Mouse (Mus musculus) layer of hippocampus, postnatal 36 days (tissue): Measurements from ENCODE around the gene Cfap61. TPM values are rescaled to one million over a fixed set of nuclear protein-coding genes. Genes with fewer than 3 reads are reported as not detected.

Experiments
- DNase-seq, 2 experiments: peaks; one replicate each; pipeline ENCODE4 v3.0.0; 2022
- total RNA-seq, 2 experiments: library from RNA; stranded (reverse); gene quantifications; 2 replicates each; pipeline ENCODE4 v1.2.3; 2021

The Cfap61 gene
- total RNA-seq, 2 experiments from 2014 or later: 1.7 to 2.0 TPM

DNA sequence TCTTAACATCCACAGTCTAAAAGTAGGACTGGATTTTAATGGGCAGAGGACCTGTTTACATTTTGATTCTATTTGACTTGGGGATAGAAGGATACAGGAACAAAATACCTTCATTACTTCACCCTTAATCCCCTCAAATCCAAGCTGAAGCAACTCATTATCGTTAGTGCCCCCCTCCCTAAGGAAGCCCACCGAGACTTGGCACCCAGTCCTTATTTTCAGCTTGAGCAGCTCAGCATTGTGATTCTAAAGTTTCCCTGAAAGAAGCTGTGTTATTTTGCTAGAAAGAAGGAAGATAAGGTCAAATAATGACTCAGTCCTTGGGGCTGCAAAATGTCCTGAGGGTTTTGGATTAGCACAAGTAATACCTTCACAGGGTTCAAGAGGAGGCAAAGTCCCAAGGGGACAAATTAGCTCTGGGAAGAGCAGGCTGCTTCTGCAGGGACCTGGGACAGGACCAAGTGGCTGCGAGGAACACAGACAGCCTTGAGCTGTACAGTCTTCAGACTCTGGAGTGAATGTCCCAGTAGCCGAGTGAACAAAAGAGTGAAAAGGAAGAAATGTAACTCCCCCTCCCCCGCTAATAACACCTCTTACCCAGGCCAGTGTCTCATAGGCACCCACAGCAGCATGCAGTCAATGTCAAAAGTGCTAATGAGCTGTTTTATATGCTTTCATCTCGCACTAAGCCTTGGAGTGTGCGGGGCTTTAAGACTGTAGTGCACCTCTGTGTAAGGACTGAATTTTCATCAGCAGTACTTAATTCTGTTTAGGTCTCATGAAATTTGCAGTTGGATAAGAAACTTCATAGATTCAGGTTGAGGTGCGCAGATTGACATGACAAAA lies 81.0 kb downstream of the Cfap61 start:
- no peak for DNase-seq

DNA sequence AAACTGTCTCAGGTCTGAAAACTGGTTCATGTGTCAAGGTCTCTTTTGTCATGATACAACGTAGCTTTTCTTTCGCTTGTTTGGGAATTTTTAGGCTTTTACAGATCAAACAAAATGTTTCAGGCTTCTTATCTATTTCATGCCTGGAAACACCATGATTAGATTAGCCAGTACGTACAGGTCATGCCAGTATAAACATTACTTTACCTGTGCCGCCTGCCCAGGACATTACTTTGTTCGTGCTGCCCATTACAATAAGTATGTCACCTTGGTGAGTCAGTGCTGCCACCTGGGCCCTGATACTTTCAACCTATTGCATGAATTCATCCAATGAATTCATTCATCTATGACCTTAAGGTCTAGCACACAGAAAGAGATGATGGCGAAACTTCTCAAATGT lies 88.3 kb downstream of the Cfap61 start:
- no peak for DNase-seq

DNA sequence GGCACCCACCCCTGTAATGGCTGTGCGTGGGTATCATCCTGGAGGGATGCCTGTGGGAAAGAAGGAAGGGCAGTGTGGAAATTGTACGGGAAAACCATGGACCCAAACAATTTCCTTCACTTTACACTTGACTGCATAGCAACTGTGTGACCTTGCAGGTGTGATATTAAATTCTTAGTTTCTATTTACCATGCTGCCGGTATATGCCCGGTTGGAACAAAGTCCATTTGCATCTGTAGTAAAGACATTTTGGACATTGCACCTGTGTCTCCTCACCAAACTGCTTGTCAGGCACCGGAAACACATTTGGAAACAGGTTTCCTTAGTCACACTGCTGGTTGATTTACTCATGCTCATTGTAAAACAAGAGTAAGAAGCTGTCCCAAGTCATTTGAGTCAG lies 109.1 kb downstream of the Cfap61 start:
- no peak for DNase-seq

DNA sequence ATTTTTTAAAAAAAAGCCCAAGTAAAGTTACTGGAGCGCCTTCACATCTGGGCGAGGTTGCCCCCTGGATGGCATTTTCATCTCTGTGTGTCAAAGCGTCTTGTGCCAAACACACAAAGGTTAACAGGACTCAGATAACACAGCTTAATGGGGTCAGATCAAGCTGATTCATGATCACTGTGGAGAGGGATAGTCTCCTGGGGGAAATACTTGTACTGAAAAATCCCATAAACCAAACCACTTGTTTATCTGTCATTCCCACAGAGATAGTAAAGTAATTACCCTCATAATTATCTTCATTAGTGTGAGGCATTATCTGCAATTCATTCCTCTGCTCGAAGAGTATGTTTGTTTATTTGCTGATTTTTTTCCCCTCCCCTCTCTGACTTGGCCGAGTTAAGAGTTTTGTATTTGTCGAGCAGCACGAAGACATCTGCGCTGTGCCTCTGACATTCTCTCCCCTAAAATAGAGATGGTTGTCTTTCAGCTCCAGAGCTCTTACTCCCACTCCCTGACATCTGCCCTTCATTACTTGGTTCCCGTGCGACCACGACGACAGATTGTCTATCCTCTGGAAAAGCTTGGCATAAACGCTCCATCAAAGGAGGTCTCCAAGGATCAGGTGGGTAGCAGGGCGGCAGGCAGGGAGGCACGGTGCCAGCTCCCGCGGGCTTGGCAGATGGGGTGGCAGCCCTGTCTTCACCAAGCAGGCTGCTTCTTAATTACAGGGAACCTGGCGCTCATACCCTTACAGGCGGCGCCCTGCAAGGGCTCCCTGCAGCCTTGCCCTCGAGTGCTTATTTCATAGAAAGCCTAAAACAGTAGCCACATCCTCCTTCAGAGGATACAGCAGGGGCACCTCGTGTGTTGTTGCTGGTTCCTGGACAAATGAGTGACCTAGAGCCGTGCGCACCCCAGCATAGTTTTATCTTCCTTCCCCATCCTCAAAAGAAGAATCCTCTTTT lies 110.6 kb downstream of the Cfap61 start:
- DNase-seq: peak; percentile 65 to 72

DNA sequence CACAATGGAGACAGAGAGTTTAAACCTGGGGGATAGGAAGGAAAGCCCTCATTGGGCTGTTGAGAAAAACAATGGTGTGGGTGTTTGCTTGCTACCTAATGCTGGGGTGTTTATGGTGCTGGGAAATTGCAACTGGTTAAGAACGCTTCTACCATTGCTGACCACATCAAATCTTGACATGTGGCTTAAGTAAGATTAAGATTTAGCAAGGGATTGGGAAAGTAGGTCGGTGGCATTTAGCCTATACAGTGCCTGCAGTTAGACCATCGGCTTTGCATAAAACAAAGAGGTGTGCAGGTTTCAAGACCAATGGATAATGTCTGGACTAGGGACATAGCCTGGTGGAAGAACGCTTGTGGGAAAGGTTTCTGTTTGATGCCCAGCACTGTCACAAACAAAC lies 113.1 kb downstream of the Cfap61 start:
- DNase-seq: no peak

DNA sequence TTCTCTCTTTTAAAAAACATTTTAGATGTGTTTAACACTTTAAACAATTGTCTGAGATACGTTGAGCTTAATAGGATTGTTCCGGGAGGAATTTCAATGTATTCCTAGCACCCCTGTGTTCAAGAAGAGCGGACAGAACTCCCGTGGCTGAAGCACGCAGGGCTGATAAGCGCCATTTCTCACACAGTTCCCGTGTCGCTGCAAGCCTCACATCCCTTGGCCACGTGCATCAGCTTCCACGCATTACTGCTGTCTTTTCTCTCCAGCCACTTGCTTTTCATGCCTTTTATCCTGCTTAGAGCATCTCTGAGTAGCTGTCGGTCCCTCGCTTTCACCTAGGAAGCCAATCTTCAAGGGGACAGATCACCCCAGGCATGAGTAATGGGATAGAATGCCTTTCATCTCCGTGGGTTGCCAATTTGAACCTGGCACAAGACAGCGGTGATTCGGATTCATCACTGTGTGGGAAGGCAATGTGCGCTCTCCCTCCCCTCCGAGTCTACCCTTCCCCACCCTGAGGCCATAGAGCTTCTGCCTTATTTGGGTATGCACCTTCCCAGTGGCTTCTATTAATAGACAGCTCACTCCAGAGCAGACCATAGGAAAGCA lies 113.7 kb downstream of the Cfap61 start:
- DNase-seq: no peak

DNA sequence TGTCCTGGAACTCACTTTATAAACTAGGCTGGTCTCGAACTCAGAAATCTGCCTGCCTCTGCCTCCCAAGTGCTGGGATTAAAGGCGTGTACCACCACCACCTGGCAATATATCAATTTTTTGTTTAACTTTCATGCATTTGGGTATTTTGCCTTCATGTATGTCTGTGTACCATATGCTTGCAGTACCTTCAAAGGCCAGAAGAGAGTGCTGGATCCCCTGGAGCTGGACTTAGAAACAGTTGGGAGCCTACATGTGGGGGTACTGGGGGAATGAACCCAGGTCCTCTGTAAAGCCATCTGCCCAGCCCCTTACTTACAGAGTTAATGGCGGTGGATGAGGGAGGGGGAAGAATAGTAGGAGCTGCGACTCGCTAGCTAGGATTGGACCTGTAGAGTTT lies 114.8 kb downstream of the Cfap61 start:
- DNase-seq: no peak

DNA sequence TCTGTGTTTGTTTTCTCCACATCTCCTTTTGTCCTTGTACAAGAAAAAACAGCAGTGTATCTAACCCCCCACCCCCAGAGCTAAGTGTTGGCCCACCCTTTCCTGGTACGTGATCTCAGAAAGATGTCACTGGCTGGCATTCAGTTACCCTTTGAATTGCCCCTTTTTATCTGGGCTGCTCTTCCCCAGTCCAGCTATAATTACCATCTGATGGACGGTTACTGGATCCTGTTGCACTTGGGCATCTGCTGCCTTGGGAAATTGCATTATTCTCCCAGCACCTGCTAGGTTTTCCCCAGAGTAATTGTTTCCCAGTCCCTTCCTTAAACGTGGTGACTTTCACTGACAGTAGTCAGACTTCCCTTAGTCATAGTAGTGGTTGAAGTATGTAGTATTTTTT lies 115.5 kb downstream of the Cfap61 start:
- DNase-seq: no peak

DNA sequence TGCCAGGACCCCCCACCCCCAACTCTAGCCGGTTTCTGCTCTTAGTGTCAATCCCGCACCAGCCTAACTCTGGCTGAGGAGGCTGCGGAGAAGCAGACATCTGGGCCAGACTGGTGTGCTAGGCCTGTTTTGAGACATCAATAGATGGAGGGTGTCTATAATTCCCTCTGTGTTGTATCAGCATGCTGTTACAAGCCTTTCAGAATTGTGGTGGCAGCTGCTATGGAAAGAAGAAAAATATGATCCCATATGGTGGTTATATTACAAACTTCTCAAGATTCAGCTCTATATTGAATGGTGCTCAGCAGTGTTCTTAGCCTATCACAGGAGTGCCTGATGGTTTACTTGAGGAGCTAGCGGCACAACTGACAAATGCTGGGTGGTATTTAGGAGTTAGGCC lies 116.8 kb downstream of the Cfap61 start:
- no peak for DNase-seq

DNA sequence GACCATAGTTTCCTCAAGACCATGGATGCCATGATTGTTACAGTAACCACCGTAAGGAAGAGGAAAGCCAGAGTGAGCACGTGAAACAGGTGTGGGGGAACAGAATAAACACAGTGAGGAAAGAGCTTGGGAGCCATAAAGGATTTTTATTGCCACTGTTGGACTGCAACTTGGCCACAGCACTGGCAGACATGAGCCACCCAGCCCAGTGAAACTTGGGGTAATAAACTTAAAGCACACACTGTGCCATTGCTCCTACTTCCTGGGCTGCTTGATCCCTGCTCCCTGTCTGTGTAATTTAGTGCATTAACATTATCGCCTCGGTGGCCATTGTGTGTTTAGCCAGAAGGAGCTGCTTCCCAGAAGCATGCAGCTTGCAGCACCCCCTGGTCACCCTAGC lies 122.5 kb downstream of the Cfap61 start:
- DNase-seq: no peak

DNA sequence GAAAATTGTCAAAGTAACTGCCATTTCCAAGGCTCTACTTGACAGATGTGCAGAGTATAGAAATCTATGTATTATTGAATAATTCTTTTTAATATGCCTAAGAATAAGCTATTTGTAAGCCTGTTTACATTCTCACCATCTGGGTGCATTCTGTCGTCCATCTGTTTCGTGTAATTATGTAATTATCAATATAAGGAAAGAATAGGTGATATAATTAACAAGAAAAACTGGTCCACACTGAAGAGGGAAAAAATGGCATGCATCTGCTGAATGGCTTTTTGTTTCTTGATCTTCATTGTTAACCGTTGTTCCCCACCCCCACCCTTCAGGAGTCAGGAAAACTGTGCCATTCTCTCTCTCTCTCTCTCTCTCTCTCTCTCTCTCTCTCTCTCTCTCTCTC lies 124.2 kb downstream of the Cfap61 start:
- DNase-seq: no peak

DNA sequence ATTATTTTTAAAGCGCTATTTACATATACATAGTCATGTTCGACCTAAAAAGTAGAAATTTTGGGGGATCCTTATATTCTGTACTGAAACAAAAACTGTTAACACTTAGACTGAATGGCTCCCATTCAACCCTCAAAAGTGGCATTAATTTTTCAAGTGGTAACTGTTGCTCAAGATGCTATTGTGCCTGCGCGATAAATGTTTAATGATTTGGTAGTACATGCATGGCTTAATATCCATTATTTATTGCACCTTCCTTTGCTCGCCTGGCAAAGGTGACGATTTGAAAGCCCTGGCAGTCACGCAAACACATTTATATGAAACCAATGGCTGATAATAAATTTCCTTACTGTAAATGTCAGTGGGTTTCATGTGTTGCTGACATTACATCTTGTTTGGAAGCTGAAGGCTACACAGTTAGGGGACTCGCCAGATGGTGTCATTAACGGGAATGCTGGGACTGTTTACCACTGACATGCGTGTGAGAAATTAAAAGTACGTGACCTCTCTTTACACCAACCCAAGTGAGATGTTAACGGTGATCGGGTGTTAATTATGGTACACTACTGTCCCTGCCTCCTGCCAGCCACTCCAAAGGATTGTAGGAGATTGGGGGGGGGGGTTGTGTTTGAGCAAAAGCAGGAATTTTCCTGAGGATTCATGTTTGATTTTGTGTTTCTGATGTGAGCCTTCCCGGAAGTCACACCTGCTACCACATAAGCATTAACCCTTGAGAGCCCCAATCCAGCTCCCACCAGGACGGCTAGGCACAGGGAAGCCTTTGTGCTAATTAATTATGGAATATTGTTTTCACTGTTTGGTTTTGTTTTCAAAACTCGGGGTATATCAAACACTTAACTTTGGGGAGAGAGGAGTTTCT lies 127.1 kb downstream of the Cfap61 start:
- no peak for DNase-seq

DNA sequence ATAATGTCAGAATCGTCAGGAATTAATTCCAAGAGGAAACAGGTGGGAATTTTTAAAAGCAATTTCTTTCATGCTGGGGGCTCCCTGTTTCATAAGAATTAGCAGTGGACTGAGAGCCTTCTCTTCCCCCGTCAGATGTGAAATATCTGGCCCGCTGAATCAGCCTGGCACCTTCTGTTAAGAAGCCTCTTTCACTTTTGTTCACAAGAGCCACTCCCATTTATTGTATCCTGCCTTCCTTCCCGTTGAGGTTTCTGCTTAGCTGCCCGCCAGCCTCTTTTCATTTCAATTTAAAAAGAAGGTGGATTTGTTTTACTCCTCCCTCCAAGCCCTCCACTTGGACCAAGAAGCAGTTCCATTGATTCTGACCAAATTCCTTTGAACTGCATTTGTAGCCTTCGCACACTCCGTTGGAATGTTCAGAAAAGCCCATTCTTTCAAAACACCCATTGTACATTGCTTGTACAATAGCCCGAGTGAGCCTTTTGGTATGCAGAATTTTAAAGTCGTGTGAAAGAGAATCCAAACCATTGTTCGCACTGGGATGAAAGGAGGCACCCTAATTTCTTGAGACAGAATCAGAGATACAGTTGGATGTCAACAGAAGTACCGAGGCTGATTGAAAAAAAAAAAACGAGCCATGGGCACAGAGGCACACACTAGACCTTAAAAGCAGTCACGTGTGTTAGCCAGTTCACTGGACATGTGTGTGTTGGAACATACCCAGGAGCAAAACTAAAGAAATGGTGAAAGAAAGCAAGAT lies 127.9 kb downstream of the Cfap61 start:
- no peak for DNase-seq

DNA sequence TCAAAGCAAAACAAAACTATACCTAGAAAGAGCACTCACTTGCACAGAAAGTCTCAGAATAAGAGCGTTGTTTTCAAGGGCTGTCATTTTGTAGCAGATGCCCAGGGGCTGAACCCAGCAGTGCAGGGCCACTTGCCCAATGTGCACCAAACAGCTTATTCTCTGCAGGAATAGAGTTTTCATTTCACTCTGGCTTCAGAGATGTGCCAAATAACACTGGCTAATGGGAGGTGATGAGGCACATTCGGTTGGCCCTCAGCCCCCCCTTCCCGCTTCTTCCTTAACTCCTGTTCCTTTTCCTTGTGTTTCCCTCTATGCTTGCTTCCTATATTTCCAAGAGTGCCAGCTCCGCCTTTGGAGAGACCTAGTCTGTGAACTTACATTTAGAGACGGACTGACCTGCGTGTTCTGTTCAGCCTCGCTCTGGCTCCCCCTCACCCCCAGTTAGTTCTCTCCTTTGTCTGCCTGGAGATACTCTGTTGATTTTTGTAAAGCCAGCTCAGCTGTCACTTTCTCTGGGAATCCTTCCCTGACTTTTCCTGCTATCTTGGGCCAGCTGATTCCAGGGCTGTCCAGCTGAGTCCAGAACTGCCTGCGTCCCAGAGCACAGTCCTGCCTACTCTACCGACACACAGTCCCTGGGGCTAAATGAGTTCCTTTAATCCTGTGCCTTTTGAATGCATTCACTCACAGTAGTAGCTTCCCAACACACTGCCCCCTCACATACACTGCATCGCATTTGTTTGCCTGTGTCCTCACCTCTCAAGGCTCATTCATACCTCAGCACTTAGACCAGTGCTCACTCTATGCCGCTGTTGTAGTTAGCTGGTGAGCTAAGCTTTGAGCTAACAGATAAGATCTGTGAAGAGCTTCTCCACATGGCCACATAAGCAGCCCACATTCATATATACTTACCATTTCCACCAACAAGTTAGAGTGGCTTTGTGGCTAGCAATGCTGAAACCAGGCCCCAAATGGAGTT lies 128.8 kb downstream of the Cfap61 start:
- no peak for DNase-seq

DNA sequence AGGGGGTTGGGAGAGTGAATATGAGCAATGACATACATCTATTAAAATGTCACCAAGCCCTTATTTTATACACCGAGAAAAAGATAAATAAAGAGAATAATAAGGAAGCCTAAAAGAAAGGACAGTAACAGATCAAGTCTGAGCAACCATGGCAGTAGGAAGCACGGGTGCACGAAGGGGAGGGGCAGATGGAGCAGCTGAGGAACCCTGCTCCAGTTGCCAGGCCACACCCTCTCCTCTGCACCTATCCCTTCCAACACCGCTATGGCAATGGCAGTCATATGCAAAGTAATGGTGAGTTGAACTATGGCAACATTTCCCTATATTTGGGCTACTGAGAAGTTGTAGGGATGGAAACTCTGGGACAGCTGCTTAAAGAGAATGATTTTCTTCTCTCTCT lies 132.8 kb downstream of the Cfap61 start:
- DNase-seq: no peak

DNA sequence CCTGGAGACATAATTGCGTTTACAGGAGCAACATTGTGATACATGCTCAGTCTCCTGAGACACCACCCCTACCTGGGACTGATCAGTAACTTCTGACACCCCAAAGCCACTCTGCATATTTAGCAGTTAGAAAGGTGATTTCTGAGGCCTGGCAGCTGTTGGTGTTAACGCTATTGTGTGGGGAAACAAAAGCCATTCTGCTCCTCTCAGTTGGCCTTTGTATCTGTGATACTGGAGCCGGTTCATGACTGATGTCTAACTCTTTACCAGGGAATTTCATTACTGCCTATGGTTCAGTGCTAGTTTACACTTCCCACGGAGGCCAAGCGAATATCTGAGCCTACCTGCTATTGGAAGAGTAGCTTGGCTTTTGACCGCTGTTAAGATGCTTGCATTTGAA lies 138.7 kb downstream of the Cfap61 start:
- no peak for DNase-seq

DNA sequence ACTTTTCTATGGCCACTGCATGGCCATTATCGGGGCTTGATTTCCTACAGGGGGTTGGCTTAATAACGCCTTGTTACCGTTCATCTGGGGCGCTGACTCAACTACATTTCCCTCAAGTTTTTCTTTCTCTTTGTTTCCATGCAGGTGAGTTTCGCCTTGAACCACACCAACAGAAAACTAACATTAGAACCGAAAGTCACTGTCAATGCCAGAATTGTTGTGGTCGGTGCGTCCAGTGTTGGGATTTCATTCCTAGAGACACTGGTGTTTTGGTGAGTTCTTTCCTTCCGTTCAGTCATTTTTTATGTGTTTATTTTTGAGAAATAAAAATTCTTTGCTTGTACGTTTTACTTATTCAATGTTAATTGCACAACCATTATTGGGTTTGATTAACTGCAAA lies 142.5 kb downstream of the Cfap61 start:
- DNase-seq: no peak

DNA sequence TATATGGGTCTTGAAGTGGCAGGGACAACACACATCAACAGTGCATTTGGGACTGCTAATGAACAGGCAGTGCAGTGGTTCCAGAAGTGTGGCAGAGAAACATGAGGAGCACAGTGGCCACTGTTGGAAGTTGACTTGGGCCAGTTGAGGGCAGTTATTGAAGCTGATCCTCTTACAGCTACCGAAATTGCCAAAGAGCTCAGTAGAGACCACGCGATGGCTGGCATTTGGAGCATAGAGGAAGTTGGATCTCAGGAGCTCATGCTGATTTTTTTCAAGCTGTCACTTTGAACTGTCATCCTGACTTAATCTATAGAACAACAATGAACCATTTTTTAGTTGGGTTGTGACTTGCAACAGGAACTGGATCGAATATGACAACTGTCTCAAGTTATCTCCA lies 145.7 kb downstream of the Cfap61 start:
- no peak for DNase-seq

DNA sequence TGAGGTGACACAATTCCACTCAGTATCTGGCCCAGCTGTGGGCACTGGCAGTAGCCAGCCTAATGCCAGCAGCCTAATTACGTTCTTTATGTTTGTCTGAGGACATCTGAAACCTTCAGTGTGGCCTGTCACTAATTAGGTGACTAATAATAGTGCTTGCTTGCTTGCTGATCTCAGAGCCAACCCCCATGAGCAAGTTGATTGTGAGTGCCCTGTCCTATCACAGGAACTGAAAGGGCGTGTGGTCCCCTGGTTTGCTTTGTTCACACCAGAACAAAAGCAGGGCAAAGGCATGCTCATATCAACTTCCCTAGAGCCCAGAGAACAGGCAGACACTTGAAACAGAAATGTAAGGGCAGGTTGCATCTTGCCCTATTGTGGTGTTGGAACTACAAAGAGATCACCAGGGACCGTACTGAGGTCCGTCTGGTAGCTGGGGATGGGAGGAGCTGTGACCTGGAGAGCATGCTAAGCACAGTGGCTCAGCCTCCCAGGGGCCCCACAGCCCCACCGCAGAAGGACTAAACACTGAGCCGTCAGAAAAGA lies 148.8 kb downstream of the Cfap61 start:
- no peak for DNase-seq

DNA sequence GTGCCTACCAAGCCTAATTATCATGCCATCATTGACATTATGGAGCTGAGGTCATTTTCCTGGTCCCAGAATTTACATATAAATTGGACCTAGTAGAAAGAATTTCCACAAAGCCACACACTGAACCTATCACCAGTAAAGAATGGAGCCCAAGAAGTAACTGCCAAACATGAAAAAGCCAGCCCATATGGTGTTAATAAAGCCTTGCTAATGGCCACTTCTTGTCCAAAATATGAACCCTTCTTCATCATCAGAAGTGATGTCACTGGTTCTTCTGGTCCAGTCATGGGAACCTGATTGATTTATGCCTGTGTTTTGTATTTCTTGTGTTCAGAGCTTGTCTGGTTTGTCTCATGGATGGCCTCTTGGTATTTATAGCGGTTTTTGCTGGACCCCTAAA lies 152.8 kb downstream of the Cfap61 start:
- no peak for DNase-seq
